16 mouse cellular contexts compared by ENCODE assay signal in genomic region chr10:10456991-10457390, GRCm38 (mm10). TPM values are rescaled to one million over a fixed set of nuclear protein-coding genes. Genes with fewer than 3 reads are reported as not detected.
DNase-seq lines count a peak whose midpoint lies in the region; ATAC-seq lines count a peak whose summit lies in the region.
"Had no signal": no experiment of that assay in that cellular context is flagged by ENCODE, and none has a peak within 500 bp of the region (broad histone marks: within the 10 kb centered on the region; RNA-seq: fewer than 3 reads in every experiment).

No protein-coding gene starts in this region.

- H3K79me2 ChIP-seq in macrophage (ENCODE audit: inconsistent target): no peaks in the 10 kb centered on the region

- H3K4me3 ChIP-seq in macrophage (ENCODE audit: inconsistent target): peak overlapping the region; percentile 6; the same call in 1 of the 2 replicates
- H3K4me3 ChIP-seq in hindbrain, embryonic 11.5 days (ENCODE audit: low read depth, low read length): no peak overlapping the region
- H3K4me3 ChIP-seq: limb, embryonic 10.5 days; midbrain, embryonic 12.5 days; neural tube, embryonic 15.5 days had no signal

- H3K9me3 ChIP-seq in hindbrain, embryonic 11.5 days (ENCODE audit: control insufficient read depth, low read length): no peaks in the 10 kb centered on the region
- H3K9me3 ChIP-seq: limb, embryonic 10.5 days; midbrain, embryonic 12.5 days; neural tube, embryonic 15.5 days had no signal

- WGBS in macrophage (ENCODE audit: missing documents): 0% methylated on average over 5 of the region's 5 CpGs
- WGBS in hindbrain, embryonic 11.5 days: 87% methylated on average over 5 of the region's 5 CpGs

- DNase-seq in heart, adult 11 months: peak; percentile 96
- DNase-seq in heart, postnatal 36 days: no peak
- DNase-seq in 3T3-L1 (ENCODE audit: low read depth, low spot score): peak; percentile 9
- no peak for DNase-seq in gastrocnemius, postnatal 14 days
- no peak for DNase-seq in right cerebral cortex, adult 2 months (ENCODE audit: low spot score in 2 of 2)
- no peak for DNase-seq in hindbrain, embryonic 11.5 days (ENCODE audit: low spot score)
- DNase-seq: thymus, adult 18-20 months had no signal

- no peaks in the 10 kb centered on the region for H3K36me3 ChIP-seq in macrophage (ENCODE audit: inconsistent target)
- no peaks in the 10 kb centered on the region for H3K36me3 ChIP-seq in hindbrain, embryonic 11.5 days (ENCODE audit: control insufficient read depth, insufficient read depth, low read length)
- H3K36me3 ChIP-seq: limb, embryonic 10.5 days; midbrain, embryonic 12.5 days; neural tube, embryonic 15.5 days had no signal

- intact Hi-C loops in heart, postnatal 36 days (cut with DNase I): no loop called here
- intact Hi-C loops in gastrocnemius, postnatal 14 days (cut with DNase I; ENCODE audit: low total_unique reads): no loop called here

- no peaks in the 10 kb centered on the region for H3K4me1 ChIP-seq in hindbrain, embryonic 11.5 days (replicated peaks; ENCODE audit: control insufficient read depth, insufficient read depth, low read length)
- H3K4me1 ChIP-seq: limb, embryonic 10.5 days; midbrain, embryonic 12.5 days; neural tube, embryonic 15.5 days had no signal

- no peak overlapping the region for H3K9ac ChIP-seq in hindbrain, embryonic 11.5 days (ENCODE audit: low read depth, low read length)
- H3K9ac ChIP-seq: midbrain, embryonic 12.5 days; neural tube, embryonic 15.5 days had no signal

- H3K27ac ChIP-seq in macrophage: peak overlapping the region; percentile 90
- no peak overlapping the region for H3K27ac ChIP-seq in hindbrain, embryonic 11.5 days (ENCODE audit: low read depth, low read length)
- H3K27ac ChIP-seq: limb, embryonic 10.5 days; midbrain, embryonic 12.5 days; neural tube, embryonic 15.5 days had no signal

- no peaks in the 10 kb centered on the region for H3K27me3 ChIP-seq in hindbrain, embryonic 11.5 days (ENCODE audit: control insufficient read depth, insufficient read depth, low read length)
- H3K27me3 ChIP-seq: midbrain, embryonic 12.5 days; neural tube, embryonic 15.5 days had no signal

- peak; percentile 93 for ATAC-seq in common myeloid progenitor, adult 5-6 weeks (replicated peaks; ENCODE audit: low read depth, poor library complexity, severe bottlenecking)
- no peak for ATAC-seq in hindbrain, embryonic 11.5 days (ENCODE audit: low FRiP score)
- ATAC-seq: CD4-positive, CD25-positive, alpha-beta regulatory T cell, adult 4 months; intestine, embryonic 16.5 days had no signal

- no peak overlapping the region for H3K4me2 ChIP-seq in hindbrain, embryonic 11.5 days (replicated peaks; ENCODE audit: low read depth, low read length)
- H3K4me2 ChIP-seq: midbrain, embryonic 12.5 days; neural tube, embryonic 15.5 days had no signal

RNA-seq across cellular contexts. Expression of gene Adgb, which starts 15.1 kb away (rescaled TPM):
- under 1 TPM; 0.08 TPM for total RNA-seq in heart, postnatal 36 days (2021)
- total RNA-seq in common myeloid progenitor, adult 5-6 weeks (2017): 0.18 TPM in 1 of 2 replicates, not detected in the other
- total RNA-seq in macrophage (2018; cell fraction: chromatin; rRNA removed): 10 to 100 TPM in 15 of 26 experiments, 1 to 10 TPM in 11; 1.7 to 48.7 (median 12.3) TPM
- 1 to 10 TPM in 13 of 26 experiments, under 1 TPM in 13; 0.12 to 3.1 (median 0.92) TPM for total RNA-seq in macrophage (2018; cell fraction: cytosol; rRNA removed)
- 10 to 100 TPM in 13 of 26 experiments, 1 to 10 TPM in 13; 1.3 to 26.0 (median 9.2) TPM for total RNA-seq in macrophage (2018; cell fraction: nucleus; rRNA removed)
- 0.26 to 1.7 TPM (median 0.28 TPM) in 3 replicates for polyA plus RNA-seq in macrophage (2018)
- total RNA-seq in gastrocnemius, postnatal 14 days (2021): under 1 TPM in 1 of 2 experiments, not detected in 1; 0.08 TPM
- 0.05 and 0.20 TPM in 2 replicates for polyA plus RNA-seq in hindbrain, embryonic 11.5 days (2014; fragmentation: Nextera tagmentation; extraction: Ambion mirVana)
- total RNA-seq: heart, postnatal 10 days had no signal
- polyA plus RNA-seq: small intestine, adult 2 months had no signal

Comparison
In these comparisons a context has a peak if more than half of its experiments do, and no peak if none do; other contexts are left out.
1. DNase-seq: peak in heart, adult 11 months (single experiment) and 3T3-L1 (single experiment); none in heart, postnatal 36 days (0 of 2), gastrocnemius, postnatal 14 days (single experiment), right cerebral cortex, adult 2 months (0 of 2) and hindbrain, embryonic 11.5 days (single experiment).